Mouse (Mus musculus) T-cell, adult 2 months (primary cell): ENCODE data around the gene Icmt.

Experiments
- DNase-seq: peaks from one replicate; pipeline ENCODE4 v3.0.0; 2022; ENCODE audit warnings: low spot score

Gene Icmt

GRCm38 (mm10) chr4:152339293-152339790 lies 42.3 kb downstream of the Icmt start:
- DNase-seq, result no peak

GRCm38 (mm10) chr4:152340584-152341284 lies 43.7 kb downstream of the Icmt start:
- no peak for DNase-seq

- DNase-seq, result no peak
Observed at GRCm38 (mm10) chr4:152343296-152343695, 46.3 kb downstream of the Icmt start.

GRCm38 (mm10) chr4:152344651-152345050 lies 47.6 kb downstream of the Icmt start:
- no peak for DNase-seq

GRCm38 (mm10) chr4:152345120-152345889 lies 48.3 kb downstream of the Icmt start:
- DNase-seq, result no peak

GRCm38 (mm10) chr4:152349837-152350381 lies 52.9 kb downstream of the Icmt start:
- DNase-seq, result no peak

- DNase-seq, result no peak
Observed at GRCm38 (mm10) chr4:152350722-152351421, 53.8 kb downstream of the Icmt start.

- DNase-seq, result no peak
Observed at GRCm38 (mm10) chr4:152351422-152352305, 54.6 kb downstream of the Icmt start.

GRCm38 (mm10) chr4:152353886-152354637 lies 57.0 kb downstream of the Icmt start:
- DNase-seq, result no peak

- no peak for DNase-seq
Observed at GRCm38 (mm10) chr4:152355672-152356071, 58.6 kb downstream of the Icmt start.
